Mouse (Mus musculus) E14TG2a.4 (cell line): ENCODE results near the gene Emp2.
A peak's percentile ranks its signal among the peaks of the same experiment; 100 is the strongest.
"Not testable (repeated sequence)": the region's sequence is repeated elsewhere in the genome, so short reads cannot be mapped to it uniquely, and the experiment has no call there.

Experiments
- H3K27me3 ChIP-seq: 2 replicates; pipeline ENCODE4 v1.6.1; 2014; ENCODE audit warnings: low read length, control low read depth; ENCODE audit not compliant: insufficient read depth
- H3K36me3 ChIP-seq: 2 replicates; pipeline ENCODE4 v1.6.1; 2014; ENCODE audit warnings: low read length, control low read depth; ENCODE audit not compliant: insufficient read depth
- H3K4me1 ChIP-seq: replicated peaks from 2 replicates; pipeline ENCODE4 v1.6.1; 2014; ENCODE audit warnings: low read depth, low read length, control low read depth
- H3K4me3 ChIP-seq: replicated peaks from 2 replicates; pipeline ENCODE4 v1.5.1; 2014; ENCODE audit warnings: mild to moderate bottlenecking, low read length
- H3K9me3 ChIP-seq: 2 replicates; pipeline ENCODE4 v1.6.1; 2014; ENCODE audit warnings: low read length, control low read depth
- CTCF ChIP-seq: conservative IDR thresholded peaks from 2 replicates; pipeline ENCODE4 v1.5.1; 2014; ENCODE audit warnings: low read length
- NANOG ChIP-seq: IDR thresholded peaks from 2 replicates; pipeline ENCODE4 v1.6.1; 2014; ENCODE audit warnings: borderline replicate concordance, low read length, mixed read lengths
- POU5F1 ChIP-seq: IDR thresholded peaks from 2 replicates; pipeline ENCODE4 v1.6.1; 2014; ENCODE audit warnings: low read length, borderline replicate concordance

Emp2 gene

GRCm38 (mm10) chr16:10281890-10282289 lies 31.9 kb downstream of the Emp2 start:
- Histone ChIP-seq H3K4me3 (no peak overlapping the region), H3K27me3 (peaks cover 57% of the 10 kb centered on the region)
- TF ChIP-seq CTCF = no peak
- TF ChIP-seq POU5F1 = no peak
- no peak for TF ChIP-seq NANOG

GRCm38 (mm10) chr16:10280286-10280951 lies 33.3 kb downstream of the Emp2 start:
- H3K36me3 ChIP-seq = no peaks in the 10 kb centered on the region
- no peak for TF ChIP-seq NANOG
- peak; percentile 71 for TF ChIP-seq CTCF

More at GRCm38 (mm10) chr16:10281890-10282289, 31.9 kb downstream of the Emp2 start:
- Histone ChIP-seq H3K4me1 (no peaks in the 10 kb centered on the region; the same call in 1 of the 2 replicates), H3K36me3 (no peaks in the 10 kb centered on the region), H3K9me3 (no peaks in the 10 kb centered on the region)

GRCm38 (mm10) chr16:10276778-10277177 lies 37.0 kb downstream of the Emp2 start:
- H3K9me3 ChIP-seq, H3K4me3 ChIP-seq, H3K36me3 ChIP-seq, H3K4me1 ChIP-seq: not testable (repeated sequence)
- peaks cover 30% of the 10 kb centered on the region for H3K27me3 ChIP-seq

More at GRCm38 (mm10) chr16:10280286-10280951, 33.3 kb downstream of the Emp2 start:
- Histone ChIP-seq H3K27me3 (peaks cover 55% of the 10 kb centered on the region), H3K4me1 (no peaks in the 10 kb centered on the region; the same call in 1 of the 2 replicates), H3K4me3 (no peak overlapping the region), H3K9me3 (no peaks in the 10 kb centered on the region)

GRCm38 (mm10) chr16:10274465-10274864 lies 39.3 kb downstream of the Emp2 start:
- H3K9me3 ChIP-seq = no peaks in the 10 kb centered on the region
- H3K4me3 ChIP-seq = no peak overlapping the region
- no peak for TF ChIP-seq NANOG
- TF ChIP-seq CTCF = peak; percentile 52
- no peaks in the 10 kb centered on the region; the same call in 1 of the 2 replicates for H3K4me1 ChIP-seq
- no peaks in the 10 kb centered on the region for H3K36me3 ChIP-seq
- peaks cover 21% of the 10 kb centered on the region for H3K27me3 ChIP-seq

- peak; percentile 55 for TF ChIP-seq CTCF
- TF ChIP-seq POU5F1 = no peak
- no peaks in the 10 kb centered on the region for H3K9me3 ChIP-seq
- no peaks in the 10 kb centered on the region for H3K36me3 ChIP-seq
- no peaks in the 10 kb centered on the region for H3K4me1 ChIP-seq
- peaks cover 18% of the 10 kb centered on the region for H3K27me3 ChIP-seq
- H3K4me3 ChIP-seq = no peak overlapping the region
Measured at GRCm38 (mm10) chr16:10272256-10272655, 41.5 kb downstream of the Emp2 start.

GRCm38 (mm10) chr16:10253993-10254392 lies 59.8 kb downstream of the Emp2 start:
- H3K36me3 ChIP-seq = peaks cover 4% of the 10 kb centered on the region; the same call in 1 of the 2 replicates
- H3K27me3 ChIP-seq = peaks cover 16% of the 10 kb centered on the region; the same call in 1 of the 2 replicates
- H3K4me1 ChIP-seq = 0 out of 2 replicates have a peak, but pooled peaks cover 3% of the 10 kb centered on the region
- no peak overlapping the region for H3K4me3 ChIP-seq
- H3K9me3 ChIP-seq = peaks cover 5% of the 10 kb centered on the region; the same call in 1 of the 2 replicates
- TF ChIP-seq POU5F1 = no peak
- no peak for TF ChIP-seq NANOG
- no peak for TF ChIP-seq CTCF

GRCm38 (mm10) chr16:10236601-10237000 lies 77.2 kb downstream of the Emp2 start:
- Histone ChIP-seq H3K9me3 (peaks cover 7% of the 10 kb centered on the region; the same call in 1 of the 2 replicates), H3K36me3 (peaks cover 17% of the 10 kb centered on the region), H3K4me3 (no peak overlapping the region), H3K27me3 (no peaks in the 10 kb centered on the region), H3K4me1 (peaks cover 10% of the 10 kb centered on the region)
- TF ChIP-seq CTCF = no peak
- TF ChIP-seq NANOG = peak; percentile 71
- no peak for TF ChIP-seq POU5F1
